Mouse (Mus musculus) WW6 (cell line): ENCODE measurements around the gene Smoc1.

Experiments used
- DNase-seq: peaks from one replicate; pipeline ENCODE4 v3.0.0-alpha.2; 2013; ENCODE audit warnings: low read depth, low spot score

Gene Smoc1

DNA sequence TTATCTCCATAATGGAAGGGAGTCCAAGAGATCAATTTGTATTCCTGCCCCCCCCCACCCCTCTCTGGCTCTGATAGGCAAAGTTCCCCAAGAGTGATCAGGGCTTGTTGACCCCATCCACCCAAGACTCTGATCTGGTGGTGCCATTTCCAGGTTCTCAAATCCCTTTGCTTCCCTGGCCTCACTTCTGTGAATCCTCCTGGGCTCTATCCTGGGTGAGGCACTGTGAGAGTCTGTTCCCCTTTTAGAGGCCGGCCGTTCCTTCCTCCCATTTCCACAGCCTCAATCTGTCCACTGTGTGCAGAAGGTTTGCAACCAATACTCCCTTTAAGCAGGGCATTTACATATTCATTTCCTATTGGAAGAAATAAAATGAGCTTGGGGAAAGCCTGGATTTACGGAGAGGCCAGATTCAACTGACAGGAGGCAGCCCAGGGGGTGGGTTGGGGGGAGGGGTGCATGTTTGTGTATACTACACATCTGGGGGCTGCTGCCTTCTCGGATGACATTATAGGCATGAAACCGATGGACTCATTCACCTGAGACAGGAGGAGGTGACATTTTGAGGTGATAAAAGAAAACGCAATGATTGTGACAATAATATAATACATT, 199.5 kb downstream of the Smoc1 start:
- DNase-seq: no peak

DNA sequence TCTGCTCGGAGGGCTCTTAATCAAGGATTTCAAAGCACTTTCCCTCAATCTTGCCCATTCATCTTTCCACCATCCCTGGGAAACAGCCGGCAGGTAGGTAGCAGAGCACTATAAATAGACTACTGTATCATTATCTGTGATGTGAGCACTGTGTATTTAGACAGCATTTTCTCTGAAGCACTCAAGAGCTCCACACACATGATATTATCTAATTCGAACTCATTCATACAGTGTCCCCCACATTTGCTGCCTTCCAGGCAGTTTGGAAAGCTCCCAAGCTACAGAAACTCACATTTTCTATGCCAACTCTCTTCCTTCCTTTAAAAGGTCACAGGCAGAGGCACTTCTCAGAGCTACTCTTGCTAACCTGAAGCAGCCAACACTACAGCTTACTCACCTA, 200.0 kb downstream of the Smoc1 start:
- DNase-seq: no peak

DNA sequence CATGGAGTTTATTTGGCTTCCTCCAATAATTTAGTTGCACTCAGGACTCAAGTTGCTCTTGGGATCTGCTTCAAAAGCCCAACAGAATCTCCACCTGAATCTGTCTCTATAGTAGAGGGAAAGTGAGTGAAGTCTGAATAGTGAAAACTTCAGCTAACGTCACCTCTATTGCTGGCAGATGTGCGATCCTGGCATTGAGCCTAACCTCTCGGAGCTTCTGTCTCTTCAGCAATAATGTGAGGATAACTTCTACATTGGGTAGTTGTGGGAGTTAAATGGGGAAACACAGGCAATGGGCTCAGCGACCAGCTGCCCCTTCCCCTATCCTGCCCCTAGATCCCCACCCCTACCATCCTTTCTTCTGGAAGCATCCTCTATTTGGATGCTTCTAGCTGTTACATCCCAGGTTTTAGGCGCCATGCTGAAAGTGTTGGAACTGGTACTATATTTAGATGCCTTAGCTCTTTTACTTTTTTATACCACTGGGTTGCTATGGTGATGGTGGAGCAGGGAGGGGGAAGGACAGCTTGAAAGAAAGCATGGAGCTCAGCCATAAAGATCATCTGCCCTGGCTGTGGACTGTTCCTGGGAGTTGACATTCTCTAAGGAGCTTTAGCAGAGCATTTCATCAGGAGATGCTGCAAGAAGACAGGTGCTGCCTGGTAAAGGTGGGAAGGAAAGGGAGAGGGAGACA, 201.3 kb downstream of the Smoc1 start:
- no peak for DNase-seq

DNA sequence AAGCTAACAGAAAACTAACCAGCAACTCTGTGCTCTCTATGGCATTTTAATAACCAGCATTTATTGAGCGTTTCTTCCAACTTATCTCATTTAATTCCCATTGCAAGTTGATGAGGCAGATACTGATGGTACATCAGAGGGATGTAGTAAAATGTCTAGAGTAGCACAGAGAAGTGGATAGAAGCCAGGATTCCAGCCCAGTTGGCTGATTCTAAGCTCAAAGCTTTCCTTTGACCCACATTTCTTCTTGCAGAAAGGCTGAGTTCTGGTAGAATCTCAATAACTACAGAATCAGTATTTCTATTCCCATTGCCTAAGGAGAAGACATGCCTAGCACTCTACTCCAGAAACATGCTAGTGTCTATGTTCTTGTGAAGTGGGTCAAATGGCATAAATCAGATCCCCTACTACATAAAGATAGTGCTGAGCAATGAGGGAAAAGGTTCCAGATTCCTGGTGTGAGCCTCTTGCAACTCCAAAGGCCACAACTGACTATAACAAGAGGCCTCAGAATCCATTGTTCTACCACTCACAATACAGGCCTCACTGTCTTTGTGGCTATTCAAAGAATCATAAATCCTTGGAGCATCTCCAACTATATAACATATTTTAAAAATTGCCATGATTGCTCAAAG, 207.3 kb downstream of the Smoc1 start:
- DNase-seq: no peak

DNA sequence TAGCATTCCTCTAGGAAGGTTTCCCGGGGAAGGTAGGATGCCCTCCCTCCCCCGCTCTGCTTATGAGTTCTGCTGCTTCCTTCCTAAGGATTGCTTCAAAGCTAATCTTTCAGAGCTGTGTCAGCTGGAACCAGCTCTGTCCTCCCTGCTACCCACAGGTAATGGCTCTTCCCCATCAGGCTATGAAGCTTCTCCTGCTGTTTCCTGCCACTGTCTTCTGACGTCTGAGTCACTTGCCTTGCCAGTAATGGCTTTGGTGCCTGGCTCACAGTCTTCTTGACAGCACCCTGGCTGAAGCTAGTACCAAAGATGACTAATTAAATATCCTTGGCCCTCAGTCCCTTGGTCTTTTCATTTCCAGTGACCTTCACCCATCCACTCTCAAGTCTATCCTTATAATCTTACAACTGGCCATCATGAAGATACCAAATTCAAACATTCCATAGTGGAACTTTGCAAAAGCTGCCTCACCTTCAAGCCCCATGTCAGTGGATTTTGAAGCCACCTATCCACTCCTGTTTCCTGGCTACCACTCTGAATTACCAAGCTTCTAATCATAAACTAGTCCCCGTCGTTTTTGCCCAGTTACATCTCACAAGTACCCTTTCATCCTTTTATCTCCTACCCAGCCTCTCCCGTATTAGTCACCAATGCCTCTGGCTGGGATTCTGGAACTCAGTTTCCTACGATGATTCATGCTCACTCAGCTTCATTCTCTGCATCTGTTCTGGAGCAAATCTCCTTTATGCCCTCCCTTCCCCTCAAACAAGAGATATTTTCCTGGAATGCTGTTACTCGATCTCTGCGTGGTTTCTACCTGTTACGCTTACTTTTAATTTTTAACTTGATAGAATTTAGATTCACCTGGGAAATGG, 209.1 kb downstream of the Smoc1 start:
- DNase-seq: no peak
